Mouse (Mus musculus) retina, postnatal 1 day (tissue): ENCODE measurements at regions not wholly inside any gene's neighbourhood (a gene's known extent, or its start where the extent isn't known, plus 50 kb on each side); places are given as distances from the start of the nearest gene placed in this dataset.

Source experiments
- DNase-seq: peaks from one replicate; pipeline ENCODE4 v3.0.0-alpha.2; 2012

DNA sequence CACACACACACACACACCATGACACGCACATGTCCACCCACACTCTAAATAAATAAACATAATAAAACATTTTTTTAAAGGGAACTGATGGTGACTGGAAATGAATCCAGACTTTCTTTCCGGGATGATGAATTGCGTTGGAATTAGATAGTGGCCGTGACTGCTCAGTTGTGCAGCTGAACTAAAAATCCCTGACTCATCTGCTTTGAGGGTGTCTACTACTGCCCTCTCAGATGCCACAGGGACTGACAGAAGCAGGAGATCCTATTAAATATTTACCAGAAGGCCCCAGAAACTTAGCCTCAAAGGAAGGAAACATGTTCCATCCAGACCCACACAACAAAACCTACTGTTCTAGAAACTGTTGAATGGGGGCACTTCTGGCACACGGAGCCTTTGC, 65.7 kb downstream of the Polr2m start:
- DNase-seq, result no peak

DNA sequence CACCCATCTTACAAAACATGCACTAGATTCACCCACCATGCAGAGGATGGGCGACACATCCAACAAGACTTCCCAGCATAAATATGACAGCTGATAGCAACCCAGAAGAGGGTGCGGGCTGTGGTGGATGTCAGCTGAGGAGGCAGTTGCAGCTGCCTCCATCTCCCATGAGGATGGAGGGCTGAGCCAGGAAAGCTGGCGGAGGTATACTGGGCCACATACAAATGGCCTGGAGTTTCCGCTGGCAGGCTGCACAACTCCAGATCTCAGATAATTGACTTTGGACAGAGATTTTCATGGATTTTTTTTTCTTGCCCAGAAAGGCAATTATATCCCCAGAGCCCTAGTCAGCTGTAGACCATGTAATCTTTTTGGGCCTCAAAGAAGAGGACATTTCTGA, 67.2 kb downstream of the Polr2m start:
- no peak for DNase-seq

- no peak for DNase-seq
These were observed 68.5 kb downstream of the Polr2m start for GRCm38 (mm10) chr9:71417248-71417647.

DNA sequence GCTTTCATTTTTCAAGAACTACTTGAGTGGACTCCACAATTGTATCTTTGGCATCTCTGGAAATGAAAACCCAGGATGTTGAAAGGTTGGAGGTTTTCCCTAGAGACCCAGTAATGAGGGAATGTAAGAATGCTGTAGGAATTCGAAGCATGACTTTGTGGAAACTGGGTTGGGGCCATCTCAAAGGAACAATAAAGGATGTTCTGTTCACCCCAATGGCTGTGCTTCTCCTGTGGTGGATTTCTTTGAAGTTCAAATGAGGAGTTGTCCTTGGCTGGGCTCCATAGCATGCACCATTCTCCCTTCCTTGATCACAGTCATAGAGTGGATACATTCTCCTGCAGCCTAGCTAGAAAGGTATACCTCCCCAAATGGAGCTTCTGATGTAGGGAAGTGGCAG, 74.6 kb downstream of the Polr2m start:
- no peak for DNase-seq

- DNase-seq, result no peak
These were observed 75.8 kb downstream of the Polr2m start for GRCm38 (mm10) chr9:71409925-71410324.

GRCm38 (mm10) chr9:71408946-71409345, 76.8 kb downstream of the Polr2m start:
- DNase-seq, result peak; percentile 7

DNA sequence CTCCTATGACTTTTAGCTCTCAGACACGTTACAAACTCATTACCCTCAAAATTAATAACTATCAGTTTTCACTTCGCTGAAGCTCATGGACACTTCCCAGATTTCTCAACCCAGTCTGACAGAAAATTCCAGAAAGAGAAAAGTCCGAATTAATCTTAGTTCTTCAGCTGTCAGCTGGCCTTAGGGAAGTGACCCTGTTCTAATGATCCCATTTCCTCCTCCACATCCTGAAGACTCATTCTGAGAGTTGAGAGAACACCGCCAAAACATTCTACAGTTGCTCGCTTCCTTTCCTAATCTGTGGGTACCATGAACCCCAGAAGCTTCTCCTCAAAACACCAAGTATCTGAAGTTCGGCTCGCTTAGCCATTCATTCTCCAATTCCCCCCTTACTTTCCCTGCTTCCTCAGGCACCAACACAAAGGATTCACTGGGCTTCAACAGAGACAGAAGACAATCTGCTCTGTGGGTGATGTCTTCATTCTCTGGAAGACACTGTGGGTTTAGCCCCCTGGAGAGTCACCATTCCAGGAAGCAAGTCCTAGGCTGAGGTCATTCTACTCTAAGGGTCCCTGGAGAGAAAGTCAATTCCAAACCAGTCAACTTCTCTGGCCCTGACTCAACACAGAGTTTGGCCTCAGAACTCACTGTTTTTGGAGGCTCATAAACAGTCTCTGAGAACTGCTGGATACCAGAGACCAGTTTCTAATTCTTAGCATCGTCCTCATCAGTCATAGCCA, 81.2 kb downstream of the Polr2m start:
- DNase-seq, result no peak

DNA sequence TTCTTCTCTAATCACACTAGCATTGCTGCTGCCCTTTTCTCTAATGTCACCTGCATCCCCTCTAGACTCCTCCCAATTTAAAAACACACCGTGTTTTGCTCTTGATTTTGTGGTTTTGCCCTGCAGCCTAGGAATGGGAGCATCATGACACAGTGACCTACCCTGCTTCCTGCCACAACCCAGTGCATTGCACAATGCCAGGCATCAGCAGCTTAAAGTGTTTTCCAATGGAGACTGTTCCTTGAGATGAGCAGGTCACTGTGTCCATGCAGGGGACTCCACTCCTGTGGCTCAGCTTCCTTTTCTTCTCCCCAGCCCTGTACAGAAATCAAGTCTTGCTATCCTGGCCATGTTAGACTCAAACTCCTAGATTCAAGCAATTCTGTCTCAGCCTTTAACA, 84.1 kb downstream of the Polr2m start:
- no peak for DNase-seq

GRCm38 (mm10) chr9:71399346-71399745, 86.4 kb downstream of the Polr2m start:
- DNase-seq, result no peak

- DNase-seq, result no peak
These were observed 89.0 kb downstream of the Polr2m start for GRCm38 (mm10) chr9:71396784-71397183.

DNA sequence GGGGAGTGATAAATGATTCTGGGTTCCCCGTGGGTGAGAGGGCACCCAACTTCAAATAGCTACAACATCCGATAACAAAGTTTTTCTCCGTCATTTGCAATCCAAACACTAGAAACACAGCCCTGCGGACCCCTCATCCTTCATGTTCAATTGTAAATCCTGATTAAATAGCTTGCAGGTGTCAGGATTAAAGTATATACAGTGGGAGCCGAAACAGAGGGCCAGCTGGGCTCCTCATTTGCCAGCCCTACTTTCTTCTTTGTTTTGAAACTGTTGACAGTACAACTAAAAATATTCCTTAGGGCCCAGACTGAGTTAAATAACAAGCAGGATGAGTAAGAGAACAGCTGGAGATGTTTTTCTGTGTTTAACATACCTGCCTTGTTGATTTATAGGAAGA, 95.5 kb downstream of the Polr2m start:
- DNase-seq, result no peak

GRCm38 (mm10) chr9:71387426-71387825, 98.3 kb downstream of the Polr2m start:
- no peak for DNase-seq

DNA sequence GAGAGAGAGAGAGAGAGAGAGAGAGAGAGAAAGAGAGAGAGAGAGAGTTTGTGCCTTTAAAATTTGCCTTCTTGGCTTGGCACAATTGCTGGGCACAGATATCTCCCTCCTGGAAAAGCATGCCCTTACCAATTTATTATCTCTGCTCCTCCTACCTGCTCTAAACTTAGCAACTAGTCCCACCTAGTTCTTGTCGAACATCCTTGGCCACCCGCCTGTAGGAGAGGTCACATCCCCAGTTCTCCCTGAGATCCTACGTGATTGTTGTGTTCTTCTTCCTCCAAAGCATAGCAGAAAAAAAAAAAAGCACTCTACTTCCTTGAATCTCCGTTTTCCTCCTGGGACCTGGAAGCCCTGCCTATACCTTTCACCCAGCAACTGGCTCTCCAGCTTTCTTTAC, 101.8 kb downstream of the Polr2m start:
- DNase-seq, result no peak

DNA sequence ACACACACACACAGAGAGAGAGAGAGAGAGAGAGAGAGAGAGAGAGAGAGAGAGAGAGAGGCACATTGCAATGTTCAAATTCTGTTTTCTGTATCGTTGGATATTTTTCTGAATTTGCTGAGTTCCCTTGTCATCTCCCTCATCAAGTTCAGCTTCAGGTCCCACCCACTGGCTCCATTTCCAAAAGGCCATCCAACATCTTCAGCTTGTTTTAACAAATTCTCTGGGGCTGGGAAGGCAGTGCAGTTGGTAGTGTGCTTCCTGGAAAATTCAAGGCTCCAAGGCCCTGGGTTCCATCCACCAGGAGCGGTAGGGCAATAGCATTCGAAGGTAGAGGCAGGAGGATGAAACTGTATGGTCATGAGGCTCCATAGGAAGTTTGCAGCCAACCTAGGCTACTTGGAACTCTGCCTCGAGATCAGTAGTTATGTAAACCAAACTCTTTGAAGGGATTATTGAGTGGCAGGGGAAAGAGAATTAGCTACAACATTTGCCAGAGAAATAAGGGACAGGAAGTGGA, 105.9 kb downstream of the Polr2m start:
- DNase-seq, result no peak

GRCm38 (mm10) chr9:71369760-71370159, 116.0 kb downstream of the Polr2m start:
- no peak for DNase-seq

DNA sequence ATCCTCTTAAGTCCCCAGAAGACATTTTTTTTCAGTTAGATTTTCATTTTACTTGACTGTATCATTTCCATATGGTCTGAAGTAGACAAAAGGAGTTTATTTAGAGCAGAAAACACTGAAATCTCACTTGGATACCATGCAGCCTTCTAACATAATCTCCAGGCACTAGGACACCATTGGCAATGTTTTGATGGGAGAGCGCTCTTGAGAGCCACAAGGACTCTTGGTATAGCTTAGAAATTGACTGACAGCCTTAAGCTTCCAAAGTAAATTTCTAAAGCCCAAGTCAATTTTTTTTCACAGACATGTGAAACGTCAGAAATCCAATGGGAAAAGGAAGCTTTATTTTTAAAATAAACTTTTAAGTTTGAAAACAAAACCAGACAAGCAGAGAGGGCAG, 116.5 kb downstream of the Polr2m start:
- DNase-seq, result no peak

GRCm38 (mm10) chr9:71366573-71366972, 119.2 kb downstream of the Polr2m start:
- DNase-seq, result no peak

DNA sequence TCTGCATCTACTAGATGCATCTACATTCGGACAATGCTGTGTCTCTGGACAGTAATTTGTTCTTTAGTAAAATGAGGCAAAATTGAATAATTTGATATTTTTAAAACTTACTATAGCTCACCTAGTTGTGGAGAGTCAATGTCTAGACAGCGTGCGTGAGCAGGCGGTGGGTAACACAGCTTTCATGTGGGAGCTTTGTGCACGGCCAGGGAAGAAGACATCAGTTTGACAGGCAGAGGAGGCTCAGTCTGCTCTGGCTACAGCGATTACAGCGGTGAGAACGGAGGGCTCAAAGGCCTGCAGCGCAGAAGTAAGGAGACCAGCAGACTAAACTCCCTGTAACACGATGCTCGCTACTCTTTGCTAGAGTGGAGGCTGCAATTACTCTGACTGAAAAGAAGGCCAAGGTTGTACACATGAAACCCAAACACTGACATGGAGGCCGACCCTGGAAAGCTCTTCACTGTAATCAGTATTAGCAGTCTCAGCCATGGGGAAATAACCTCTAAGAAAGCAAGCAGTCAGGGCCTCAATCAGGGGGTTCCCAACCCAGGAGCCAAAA, 120.5 kb downstream of the Polr2m start:
- peak; percentile 32 for DNase-seq

DNA sequence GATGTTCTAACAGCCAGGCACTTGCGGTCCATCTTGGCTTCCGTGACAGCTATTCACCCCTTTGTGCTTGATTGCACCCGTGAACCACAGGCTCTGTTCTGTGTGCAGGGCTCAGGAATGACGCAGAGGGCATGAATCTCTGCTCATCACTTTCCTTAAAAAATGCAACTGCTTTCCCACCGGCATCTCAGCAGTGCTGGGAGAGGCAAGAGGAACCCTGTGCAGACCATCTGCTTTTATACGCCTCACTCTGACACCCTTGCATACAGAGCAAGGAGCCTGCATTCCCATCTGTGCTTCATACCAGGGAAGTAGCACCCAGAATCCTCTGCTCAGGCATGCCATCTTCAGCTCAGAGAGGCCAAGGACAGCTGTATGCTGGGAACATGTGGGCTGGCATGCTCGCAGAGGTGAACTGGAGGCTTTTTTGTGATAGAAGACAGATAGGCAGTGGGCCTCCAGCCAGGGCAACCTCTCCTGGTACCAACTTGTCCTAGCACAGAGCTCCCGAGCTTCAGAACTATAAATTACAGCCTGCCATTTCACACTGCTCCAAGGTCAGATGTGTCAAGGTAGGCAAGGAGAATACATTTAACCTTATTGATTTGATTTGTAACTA, 121.6 kb downstream of the Polr2m start:
- DNase-seq, result peak; percentile 13

GRCm38 (mm10) chr9:71362401-71362800, 123.3 kb downstream of the Polr2m start:
- DNase-seq, result no peak

GRCm38 (mm10) chr9:71361961-71362360, 123.8 kb downstream of the Polr2m start:
- no peak for DNase-seq

- DNase-seq, result no peak
These were observed 124.4 kb downstream of the Polr2m start for GRCm38 (mm10) chr9:71361311-71361710.

DNA sequence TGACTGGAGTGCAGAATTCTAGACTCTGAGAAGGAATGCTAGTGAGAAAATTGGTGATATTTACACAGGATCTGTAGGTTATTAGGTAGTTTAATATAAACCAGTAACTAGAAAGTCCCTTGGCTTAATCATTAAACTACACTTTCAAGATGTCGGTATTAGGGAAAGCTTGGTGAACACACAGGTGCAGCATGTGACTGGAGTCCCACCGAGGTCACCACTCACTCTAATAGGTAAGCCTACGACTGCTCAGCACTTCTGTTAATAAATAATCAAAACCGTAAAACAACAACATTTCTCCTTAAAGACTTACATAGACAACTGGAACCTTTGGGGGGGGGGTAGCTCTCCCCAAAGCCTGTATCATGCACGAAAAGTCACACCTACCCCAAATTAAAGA, 125.1 kb downstream of the Polr2m start:
- DNase-seq, result no peak

DNA sequence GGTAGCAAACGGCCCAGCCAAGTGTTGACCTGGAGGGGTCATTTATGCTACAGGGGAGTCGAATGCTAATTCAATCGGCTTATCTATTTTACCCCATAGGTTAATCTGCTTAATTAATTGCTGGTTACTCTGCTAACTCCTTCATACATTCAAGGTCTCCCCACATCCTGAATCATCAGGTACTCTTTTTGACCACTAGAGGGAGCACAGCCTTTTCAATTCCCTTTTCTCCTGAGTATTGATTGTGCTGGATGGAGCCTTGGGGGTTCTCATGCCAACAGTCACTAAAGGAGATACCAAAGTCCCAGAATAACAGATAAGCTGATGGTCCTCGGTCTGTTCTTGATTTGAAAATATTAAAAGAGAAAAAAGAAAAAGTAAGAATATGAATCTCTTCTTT, 126.8 kb downstream of the Polr2m start:
- peak; percentile 73 for DNase-seq
